Mouse (Mus musculus): ENCODE data around the gene Ccng2. TPM values are rescaled to one million over a fixed set of nuclear protein-coding genes. Genes with fewer than 3 reads are reported as not detected.

The Ccng2 gene
- polyA plus RNA-seq, 1 experiment from 2014 or later, result 96.1 TPM

- Histone ChIP-seq H3K9me3 (ENCODE audit: control insufficient read depth, low read length) (no peaks in the 10 kb centered on the region), H3K27ac (ENCODE audit: low read depth, low read length) (no peak overlapping the region), H3K4me2 (replicated peaks; ENCODE audit: low read depth, low read length) (no peak overlapping the region), H3K27me3 (ENCODE audit: control insufficient read depth, insufficient read depth, low read length) (no peaks in the 10 kb centered on the region), H3K4me3 (ENCODE audit: low read depth, low read length) (no peak overlapping the region), H3K4me1 (replicated peaks; ENCODE audit: control insufficient read depth, insufficient read depth, low read length) (no peaks in the 10 kb centered on the region), H3K9ac (ENCODE audit: low read depth, low read length) (no peak overlapping the region), H3K36me3 (ENCODE audit: control insufficient read depth, insufficient read depth, low read length) (no peaks in the 10 kb centered on the region)
- ATAC-seq (ENCODE audit: low FRiP score) (no peak), DNase-seq (ENCODE audit: low spot score) (no peak)
Observed at GRCm38 (mm10) chr5:93256820-93257405, 10.1 kb upstream of the Ccng2 start.

GRCm38 (mm10) chr5:93259349-93259748 lies 7.7 kb upstream of the Ccng2 start:
- Histone ChIP-seq H3K9me3 (ENCODE audit: control insufficient read depth, low read length) (no peaks in the 10 kb centered on the region), H3K36me3 (ENCODE audit: control insufficient read depth, insufficient read depth, low read length) (no peaks in the 10 kb centered on the region), H3K27ac (ENCODE audit: low read depth, low read length) (no peak overlapping the region), H3K27me3 (ENCODE audit: control insufficient read depth, insufficient read depth, low read length) (no peaks in the 10 kb centered on the region), H3K9ac (ENCODE audit: low read depth, low read length) (no peak overlapping the region), H3K4me1 (replicated peaks; ENCODE audit: control insufficient read depth, insufficient read depth, low read length) (no peaks in the 10 kb centered on the region), H3K4me2 (replicated peaks; ENCODE audit: low read depth, low read length) (no peak overlapping the region), H3K4me3 (ENCODE audit: low read depth, low read length) (no peak overlapping the region)
- ATAC-seq (ENCODE audit: low FRiP score) (no peak), DNase-seq (ENCODE audit: low spot score) (no peak)

- Histone ChIP-seq H3K4me3 (ENCODE audit: low read depth, low read length) (no peak overlapping the region), H3K27ac (ENCODE audit: low read depth, low read length) (no peak overlapping the region), H3K9ac (ENCODE audit: low read depth, low read length) (no peak overlapping the region), H3K27me3 (ENCODE audit: control insufficient read depth, insufficient read depth, low read length) (no peaks in the 10 kb centered on the region), H3K4me2 (replicated peaks; ENCODE audit: low read depth, low read length) (no peak overlapping the region), H3K36me3 (ENCODE audit: control insufficient read depth, insufficient read depth, low read length) (no peaks in the 10 kb centered on the region), H3K4me1 (replicated peaks; ENCODE audit: control insufficient read depth, insufficient read depth, low read length) (no peaks in the 10 kb centered on the region), H3K9me3 (ENCODE audit: control insufficient read depth, low read length) (no peaks in the 10 kb centered on the region)
- 69% methylated on average over 3 of the region's 3 CpGs for WGBS
- ATAC-seq (ENCODE audit: low FRiP score) (no peak), DNase-seq (ENCODE audit: low spot score) (no peak)
Observed at GRCm38 (mm10) chr5:93260983-93261382, 6.1 kb upstream of the Ccng2 start.

GRCm38 (mm10) chr5:93262751-93263150 lies 4.3 kb upstream of the Ccng2 start:
- DNase-seq (ENCODE audit: low spot score) (no peak), ATAC-seq (ENCODE audit: low FRiP score) (no peak)
- Histone ChIP-seq H3K9me3 (ENCODE audit: control insufficient read depth, low read length) (no peaks in the 10 kb centered on the region), H3K27ac (ENCODE audit: low read depth, low read length) (no peak overlapping the region), H3K36me3 (ENCODE audit: control insufficient read depth, insufficient read depth, low read length) (no peaks in the 10 kb centered on the region), H3K4me3 (ENCODE audit: low read depth, low read length) (no peak overlapping the region), H3K27me3 (ENCODE audit: control insufficient read depth, insufficient read depth, low read length) (no peaks in the 10 kb centered on the region), H3K9ac (ENCODE audit: low read depth, low read length) (no peak overlapping the region), H3K4me1 (replicated peaks; ENCODE audit: control insufficient read depth, insufficient read depth, low read length) (no peaks in the 10 kb centered on the region), H3K4me2 (replicated peaks; ENCODE audit: low read depth, low read length) (no peak overlapping the region)
- 94% methylated on average over 2 of the region's 2 CpGs for WGBS

- H3K4me2 ChIP-seq (replicated peaks; ENCODE audit: low read depth, low read length), result no peak overlapping the region
- no peak overlapping the region for H3K27ac ChIP-seq (ENCODE audit: low read depth, low read length)
- H3K9me3 ChIP-seq (ENCODE audit: control insufficient read depth, low read length), result no peaks in the 10 kb centered on the region
- H3K36me3 ChIP-seq (ENCODE audit: control insufficient read depth, insufficient read depth, low read length), result no peaks in the 10 kb centered on the region
- no peak for DNase-seq (ENCODE audit: low spot score)
- no peak overlapping the region for H3K9ac ChIP-seq (ENCODE audit: low read depth, low read length)
- no peaks in the 10 kb centered on the region for H3K4me1 ChIP-seq (replicated peaks; ENCODE audit: control insufficient read depth, insufficient read depth, low read length)
- no peaks in the 10 kb centered on the region for H3K27me3 ChIP-seq (ENCODE audit: control insufficient read depth, insufficient read depth, low read length)
- ATAC-seq (ENCODE audit: low FRiP score), result no peak
- 88% methylated on average over 6 of the region's 6 CpGs for WGBS
- H3K4me3 ChIP-seq (ENCODE audit: low read depth, low read length), result no peak overlapping the region
Observed at GRCm38 (mm10) chr5:93263396-93264075, 3.5 kb upstream of the Ccng2 start.

GRCm38 (mm10) chr5:93264136-93264700 lies 2.8 kb upstream of the Ccng2 start:
- DNase-seq (ENCODE audit: low spot score) (no peak), ATAC-seq (ENCODE audit: low FRiP score) (no peak)
- Histone ChIP-seq H3K9ac (ENCODE audit: low read depth, low read length) (no peak overlapping the region), H3K36me3 (ENCODE audit: control insufficient read depth, insufficient read depth, low read length) (no peaks in the 10 kb centered on the region), H3K4me2 (replicated peaks; ENCODE audit: low read depth, low read length) (no peak overlapping the region), H3K27me3 (ENCODE audit: control insufficient read depth, insufficient read depth, low read length) (no peaks in the 10 kb centered on the region), H3K4me3 (ENCODE audit: low read depth, low read length) (no peak overlapping the region), H3K27ac (ENCODE audit: low read depth, low read length) (no peak overlapping the region), H3K4me1 (replicated peaks; ENCODE audit: control insufficient read depth, insufficient read depth, low read length) (no peaks in the 10 kb centered on the region), H3K9me3 (ENCODE audit: control insufficient read depth, low read length) (no peaks in the 10 kb centered on the region)
- WGBS, result 85% methylated on average over 1 of the region's 1 CpGs

- no peaks in the 10 kb centered on the region for H3K4me1 ChIP-seq (replicated peaks; ENCODE audit: control insufficient read depth, insufficient read depth, low read length)
- no peak overlapping the region for H3K4me3 ChIP-seq (ENCODE audit: low read depth, low read length)
- DNase-seq (ENCODE audit: low spot score), result no peak
- no peaks in the 10 kb centered on the region for H3K36me3 ChIP-seq (ENCODE audit: control insufficient read depth, insufficient read depth, low read length)
- H3K9me3 ChIP-seq (ENCODE audit: control insufficient read depth, low read length), result no peaks in the 10 kb centered on the region
- no peaks in the 10 kb centered on the region for H3K27me3 ChIP-seq (ENCODE audit: control insufficient read depth, insufficient read depth, low read length)
- no peak overlapping the region for H3K9ac ChIP-seq (ENCODE audit: low read depth, low read length)
- no peak for ATAC-seq (ENCODE audit: low FRiP score)
- no peak overlapping the region for H3K27ac ChIP-seq (ENCODE audit: low read depth, low read length)
- no peak overlapping the region for H3K4me2 ChIP-seq (replicated peaks; ENCODE audit: low read depth, low read length)
- 89% methylated on average over 7 of the region's 7 CpGs for WGBS
Observed at GRCm38 (mm10) chr5:93265164-93265800, 1.8 kb upstream of the Ccng2 start.

GRCm38 (mm10) chr5:93265801-93266580 lies 1.1 kb upstream of the Ccng2 start:
- Histone ChIP-seq H3K9ac (ENCODE audit: low read depth, low read length) (peak overlapping the region; percentile 40; the same call in 1 of the 2 replicates), H3K36me3 (ENCODE audit: control insufficient read depth, insufficient read depth, low read length) (no peaks in the 10 kb centered on the region), H3K27ac (ENCODE audit: low read depth, low read length) (0 out of 2 replicates have a peak overlapping the region, but pooled peaks have one; percentile 74), H3K4me2 (replicated peaks; ENCODE audit: low read depth, low read length) (no peak overlapping the region), H3K4me3 (ENCODE audit: low read depth, low read length) (no peak overlapping the region), H3K27me3 (ENCODE audit: control insufficient read depth, insufficient read depth, low read length) (no peaks in the 10 kb centered on the region), H3K4me1 (replicated peaks; ENCODE audit: control insufficient read depth, insufficient read depth, low read length) (no peaks in the 10 kb centered on the region), H3K9me3 (ENCODE audit: control insufficient read depth, low read length) (no peaks in the 10 kb centered on the region)
- DNase-seq (ENCODE audit: low spot score) (peak; percentile 10), ATAC-seq (ENCODE audit: low FRiP score) (no peak)
- 73% methylated on average over 13 of the region's 13 CpGs for WGBS
